Comparison of ENCODE assay signal across 17 mouse cellular contexts in the genomic region with DNA sequence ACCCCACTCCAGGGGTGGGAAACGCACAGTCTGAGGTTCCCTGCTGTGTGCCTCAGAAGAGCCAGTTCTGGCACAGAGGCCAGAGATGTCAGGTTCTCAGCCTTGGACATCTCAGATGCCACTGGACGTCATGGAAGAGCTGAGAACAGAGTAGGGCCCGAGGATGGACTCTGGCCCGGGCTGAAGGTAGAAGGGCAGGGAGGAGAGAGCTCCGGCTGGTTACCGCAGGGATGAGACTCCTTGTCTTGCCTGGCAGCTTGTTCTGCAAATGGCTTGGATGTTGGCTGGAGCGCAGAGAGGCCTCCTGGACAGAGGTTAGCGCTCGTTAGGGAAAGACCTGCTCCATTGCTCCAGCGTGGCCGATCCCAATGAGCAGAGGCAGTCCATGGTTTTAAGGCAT. TPM values are rescaled to one million over a fixed set of nuclear protein-coding genes. Genes with fewer than 3 reads are reported as not detected.
DNase-seq lines count a peak whose midpoint lies in the region; ATAC-seq and TF ChIP-seq lines count a peak whose summit lies in the region.
"Had no signal": no experiment of that assay in that cellular context is flagged by ENCODE, and none has a peak within 500 bp of the region (broad histone marks: within the 10 kb centered on the region; RNA-seq: fewer than 3 reads in every experiment).

No protein-coding gene starts in this region.

- no peak overlapping the region for H3K4me3 ChIP-seq in heart, embryonic 16.5 days (ENCODE audit: low read length)
- H3K4me3 ChIP-seq in heart, embryonic 12.5 days = no peak overlapping the region
- H3K4me3 ChIP-seq in embryonic facial prominence, embryonic 10.5 days = no peak overlapping the region
- no peak overlapping the region for H3K4me3 ChIP-seq in kidney, adult 2 months (ENCODE audit: insufficient read depth, low read depth, low read length)
- H3K4me3 ChIP-seq in limb, embryonic 10.5 days = no peak overlapping the region
- H3K4me3 ChIP-seq: heart, embryonic 15.5 days; layer of hippocampus, adult 2 months had no signal

- 87% methylated on average over 11 of the region's 11 CpGs for WGBS in heart, embryonic 16.5 days
- 83% methylated on average over 11 of the region's 11 CpGs for WGBS in heart, embryonic 12.5 days
- WGBS in embryonic facial prominence, embryonic 10.5 days = 79% methylated on average over 11 of the region's 11 CpGs
- WGBS in kidney, adult 2 months = 61% methylated on average over 11 of the region's 11 CpGs
- WGBS in limb, embryonic 10.5 days = 77% methylated on average over 11 of the region's 11 CpGs

- no peak overlapping the region for H3K4me2 ChIP-seq in heart, embryonic 16.5 days (ENCODE audit: low read depth, low read length)
- H3K4me2 ChIP-seq in heart, embryonic 12.5 days = no peak overlapping the region
- H3K4me2 ChIP-seq: heart, embryonic 15.5 days had no signal

- DNase-seq in embryonic facial prominence, embryonic 10.5 days (ENCODE audit: low spot score) = no peak
- DNase-seq in kidney, adult 2 months = peak; percentile 73
- no peak for DNase-seq in limb, embryonic 10.5 days (ENCODE audit: low spot score)
- no peak for DNase-seq in adrenal gland, postnatal 4 days (ENCODE audit: low spot score in 2 of 2)
- no peak for DNase-seq in cerebellum, adult 9-11 months
- DNase-seq: adrenal gland, adult 8-10 months; cerebellum, postnatal 14 days; forebrain, postnatal 0 days; gastrocnemius, postnatal 14 days; liver, postnatal 0 days had no signal

- H3K4me1 ChIP-seq in heart, embryonic 16.5 days (ENCODE audit: control insufficient read depth, insufficient read depth, low read length) = no peaks in the 10 kb centered on the region
- peaks cover 16% of the 10 kb centered on the region for H3K4me1 ChIP-seq in heart, embryonic 12.5 days (replicated peaks)
- H3K4me1 ChIP-seq in embryonic facial prominence, embryonic 10.5 days = peaks cover 39% of the 10 kb centered on the region
- H3K4me1 ChIP-seq in kidney, adult 2 months (ENCODE audit: control insufficient read depth, insufficient read depth, low read length) = peaks cover 9% of the 10 kb centered on the region; the same call in 1 of the 2 replicates
- H3K4me1 ChIP-seq in limb, embryonic 10.5 days = peaks cover 46% of the 10 kb centered on the region

- no peak overlapping the region for H3K9ac ChIP-seq in heart, embryonic 16.5 days (ENCODE audit: low read length)
- H3K9ac ChIP-seq in heart, embryonic 12.5 days = no peak overlapping the region
- H3K9ac ChIP-seq: forebrain, postnatal 0 days; heart, embryonic 15.5 days; liver, postnatal 0 days had no signal

- no peak for ATAC-seq in heart, embryonic 16.5 days (replicated peaks; ENCODE audit: extremely low read depth, insufficient read depth, low FRiP score)
- ATAC-seq in heart, embryonic 12.5 days (ENCODE audit: insufficient number of reproducible peaks, low FRiP score) = no peak
- no peak for ATAC-seq in megakaryocyte progenitor cell, adult 5-6 weeks (replicated peaks; ENCODE audit: poor library complexity)
- ATAC-seq: forebrain, postnatal 0 days; liver, postnatal 0 days had no signal

- no peak for TF ChIP-seq CTCF in kidney, adult 2 months (conservative IDR thresholded peaks at IDR 0.05; ENCODE audit: insufficient read depth, insufficient read length, low read depth, low read length)

- TF ChIP-seq POLR2A in kidney, adult 2 months (IDR thresholded peaks at IDR 0.05; ENCODE audit: low read depth, low read length) = no peak

- H3K36me3 ChIP-seq in heart, embryonic 16.5 days (ENCODE audit: control insufficient read depth, insufficient read depth) = no peaks in the 10 kb centered on the region
- no peaks in the 10 kb centered on the region for H3K36me3 ChIP-seq in heart, embryonic 12.5 days
- no peaks in the 10 kb centered on the region for H3K36me3 ChIP-seq in embryonic facial prominence, embryonic 10.5 days (replicated peaks)
- no peaks in the 10 kb centered on the region for H3K36me3 ChIP-seq in kidney, adult 2 months (ENCODE audit: control insufficient read depth, insufficient read depth, low read length)
- no peaks in the 10 kb centered on the region for H3K36me3 ChIP-seq in limb, embryonic 10.5 days
- H3K36me3 ChIP-seq: heart, embryonic 15.5 days had no signal

- H3K27ac ChIP-seq in heart, embryonic 16.5 days (ENCODE audit: low read length) = peak overlapping the region; percentile 18; the same call in 1 of the 2 replicates
- H3K27ac ChIP-seq in heart, embryonic 12.5 days (ENCODE audit: poor library complexity, severe bottlenecking) = no peak overlapping the region
- peak overlapping the region; percentile 81 for H3K27ac ChIP-seq in embryonic facial prominence, embryonic 10.5 days (replicated peaks)
- H3K27ac ChIP-seq in kidney, adult 2 months (ENCODE audit: insufficient read depth, low read depth, low read length) = peak overlapping the region; percentile 25; the same call in 1 of the 2 replicates
- peak overlapping the region; percentile 84 for H3K27ac ChIP-seq in limb, embryonic 10.5 days
- H3K27ac ChIP-seq: heart, embryonic 15.5 days; layer of hippocampus, adult 2 months had no signal

- no peaks in the 10 kb centered on the region for H3K27me3 ChIP-seq in heart, embryonic 16.5 days (ENCODE audit: control insufficient read depth, insufficient read depth, low read length)
- H3K27me3 ChIP-seq in heart, embryonic 12.5 days (replicated peaks) = no peaks in the 10 kb centered on the region
- no peaks in the 10 kb centered on the region for H3K27me3 ChIP-seq in embryonic facial prominence, embryonic 10.5 days (replicated peaks; ENCODE audit: low read depth, poor library complexity, severe bottlenecking)
- no peaks in the 10 kb centered on the region for H3K27me3 ChIP-seq in kidney, adult 2 months (replicated peaks; ENCODE audit: control insufficient read depth, insufficient read depth, low read length)
- H3K27me3 ChIP-seq in limb, embryonic 10.5 days (ENCODE audit: low read depth, poor library complexity, severe bottlenecking) = no peaks in the 10 kb centered on the region
- H3K27me3 ChIP-seq: heart, embryonic 15.5 days had no signal

- peaks cover 8% of the 10 kb centered on the region for H3K9me3 ChIP-seq in heart, embryonic 16.5 days (replicated peaks; ENCODE audit: control insufficient read depth, low read length)
- no peaks in the 10 kb centered on the region; the same call in 1 of the 2 replicates for H3K9me3 ChIP-seq in heart, embryonic 12.5 days (replicated peaks)
- H3K9me3 ChIP-seq in embryonic facial prominence, embryonic 10.5 days = no peaks in the 10 kb centered on the region
- no peaks in the 10 kb centered on the region for H3K9me3 ChIP-seq in limb, embryonic 10.5 days (replicated peaks)
- H3K9me3 ChIP-seq: heart, embryonic 15.5 days had no signal

RNA-seq across cellular contexts. Expression of gene Ankrd55, which starts 57.8 kb away (rescaled TPM):
- 0.15 and 0.32 TPM in 2 replicates for polyA plus RNA-seq in heart, embryonic 16.5 days (2015; fragmentation: Nextera tagmentation; extraction: Ambion mirVana)
- polyA plus RNA-seq in heart, embryonic 12.5 days (2016; fragmentation: Nextera tagmentation; extraction: Ambion mirVana) = 0.15 and 0.36 TPM in 2 replicates
- polyA plus RNA-seq in embryonic facial prominence, embryonic 10.5 days (2016; fragmentation: Nextera tagmentation; extraction: Ambion mirVana) = 0.33 and 0.49 TPM in 2 replicates
- 0.08 TPM in 2 replicates for polyA plus RNA-seq in kidney, adult 2 months (2012; rRNA removed)
- 0.23 and 0.46 TPM in 2 replicates for polyA plus RNA-seq in limb, embryonic 10.5 days (2016; fragmentation: Nextera tagmentation; extraction: Ambion mirVana)
- total RNA-seq in megakaryocyte progenitor cell, adult 5-6 weeks (2015) = not detected in 2 replicates
- total RNA-seq in megakaryocyte progenitor cell, adult 5-6 weeks (2017) = not detected in 2 replicates
- 1 to 10 TPM; 3.6 to 4.3 TPM for total RNA-seq in adrenal gland, postnatal 4 days (2021)
- total RNA-seq: monocyte, adult 5-6 weeks; neutrophil, adult 5-6 weeks had no signal
